Mouse (Mus musculus) granulocyte monocyte progenitor cell, adult 5-6 weeks (primary cell): Measurements from ENCODE around the gene Acer3. TPM values are rescaled to one million over a fixed set of nuclear protein-coding genes. Genes with fewer than 3 reads are reported as not detected.
"Not testable (repeated sequence)": the region's sequence is repeated elsewhere in the genome, so short reads cannot be mapped to it uniquely, and the experiment has no call there.

Source experiments
- ATAC-seq: replicated peaks from 2 replicates; pipeline ENCODE4 v1.8.0; 2016; ENCODE audit warnings: mild to moderate bottlenecking, moderate TSS enrichment, inconsistent platforms; ENCODE audit not compliant: poor library complexity, severe bottlenecking
- total RNA-seq, 2 experiments: library from RNA; stranded (forward) in 1 of 2; stranded (reverse) in 1 of 2; fragments of 200-712, 200-1000 nt in 1 of 2; fragments of >200 nt in 1 of 2; fragmentation: Nextera tagmentation in 1 of 2; gene quantifications; 2 replicates each; pipeline ENCODE4 v1.2.3; 2014 to 2017

Acer3 gene
- total RNA-seq, 2 experiments from 2014 or later, result 42.1 to 49.6 TPM

- no peak for ATAC-seq
Observed at GRCm38 (mm10) chr7:98307921-98308606, 12.9 kb downstream of the Acer3 start.

- ATAC-seq, result peak; percentile 26
Observed at GRCm38 (mm10) chr7:98307411-98307810, 13.6 kb downstream of the Acer3 start.

GRCm38 (mm10) chr7:98292901-98293300 lies 28.1 kb downstream of the Acer3 start:
- no peak for ATAC-seq

- peak; percentile 44; the same call in 1 of the 2 replicates for ATAC-seq
Observed at GRCm38 (mm10) chr7:98289585-98289984, 31.4 kb downstream of the Acer3 start.

GRCm38 (mm10) chr7:98276263-98276662 lies 44.7 kb downstream of the Acer3 start:
- ATAC-seq, result no peak

- not testable (repeated sequence) for ATAC-seq
Observed at GRCm38 (mm10) chr7:98268166-98268565, 52.8 kb downstream of the Acer3 start.

GRCm38 (mm10) chr7:98252520-98252919 lies 68.5 kb downstream of the Acer3 start:
- no peak for ATAC-seq

GRCm38 (mm10) chr7:98236686-98237359 lies 84.2 kb downstream of the Acer3 start:
- ATAC-seq, result no peak

GRCm38 (mm10) chr7:98223796-98224195 lies 97.2 kb downstream of the Acer3 start:
- peak; percentile 95 for ATAC-seq

- no peak for ATAC-seq
Observed at GRCm38 (mm10) chr7:98216713-98217112, 104.3 kb downstream of the Acer3 start.

GRCm38 (mm10) chr7:98202946-98203345 lies 118.1 kb downstream of the Acer3 start:
- no peak for ATAC-seq

GRCm38 (mm10) chr7:98201493-98202028 lies 119.4 kb downstream of the Acer3 start:
- no peak for ATAC-seq

- ATAC-seq, result peak; percentile 95
Observed at GRCm38 (mm10) chr7:98200396-98200795, 120.6 kb downstream of the Acer3 start.

GRCm38 (mm10) chr7:98199381-98199780 lies 121.6 kb downstream of the Acer3 start, which contains the start of gene B3gnt6:
Gene B3gnt6, minus strand, starts transcription at chr7:98199481.
- no peak for ATAC-seq

GRCm38 (mm10) chr7:98195151-98195801 lies 125.7 kb downstream of the Acer3 start:
- ATAC-seq, result no peak

- ATAC-seq, result peak; percentile 43
Observed at GRCm38 (mm10) chr7:98194026-98194792, 126.8 kb downstream of the Acer3 start.

GRCm38 (mm10) chr7:98193515-98194025 lies 127.4 kb downstream of the Acer3 start:
- ATAC-seq, result peak; percentile 66

- ATAC-seq, result no peak
Observed at GRCm38 (mm10) chr7:98191571-98192250, 129.3 kb downstream of the Acer3 start.

GRCm38 (mm10) chr7:98190578-98190977 lies 130.4 kb downstream of the Acer3 start:
- ATAC-seq, result no peak
